Mouse (Mus musculus) lung, postnatal 10 days (tissue): ENCODE data around the gene Bco1.
A peak's percentile ranks its signal among the peaks of the same experiment; 100 is the strongest.

Experiments used
- DNase-seq: peaks from one replicate; pipeline ENCODE4 v3.0.0; 2021

Gene Bco1

GRCm38 (mm10) chr8:117094053-117094452 lies 1.6 kb upstream of the Bco1 start:
- DNase-seq: peak; percentile 23

- DNase-seq: no peak
These were observed 1.5 kb downstream of the Bco1 start for GRCm38 (mm10) chr8:117097051-117097563.

GRCm38 (mm10) chr8:117097564-117098191 lies 2.0 kb downstream of the Bco1 start:
- peak; percentile 64 for DNase-seq

GRCm38 (mm10) chr8:117107533-117107932 lies 11.9 kb downstream of the Bco1 start:
- peak; percentile 80 for DNase-seq

GRCm38 (mm10) chr8:117109018-117109711 lies 13.5 kb downstream of the Bco1 start:
- DNase-seq: no peak

GRCm38 (mm10) chr8:117109801-117110390 lies 14.2 kb downstream of the Bco1 start:
- peak; percentile 90 for DNase-seq

GRCm38 (mm10) chr8:117111641-117112040 lies 16.0 kb downstream of the Bco1 start:
- peak; percentile 54 for DNase-seq

GRCm38 (mm10) chr8:117112261-117112660 lies 16.6 kb downstream of the Bco1 start:
- no peak for DNase-seq

- no peak for DNase-seq
These were observed 19.4 kb downstream of the Bco1 start for GRCm38 (mm10) chr8:117115094-117115493.

- DNase-seq: peak; percentile 60
These were observed 20.2 kb downstream of the Bco1 start for GRCm38 (mm10) chr8:117115676-117116446.

GRCm38 (mm10) chr8:117116534-117116933 lies 20.9 kb downstream of the Bco1 start:
- no peak for DNase-seq

GRCm38 (mm10) chr8:117118409-117118808 lies 22.8 kb downstream of the Bco1 start:
- DNase-seq: no peak

GRCm38 (mm10) chr8:117121277-117121676 lies 25.6 kb downstream of the Bco1 start:
- DNase-seq: no peak

GRCm38 (mm10) chr8:117123850-117124633 lies 28.4 kb downstream of the Bco1 start:
- no peak for DNase-seq

- DNase-seq: no peak
These were observed 30.2 kb downstream of the Bco1 start for GRCm38 (mm10) chr8:117125854-117126253.

- no peak for DNase-seq
These were observed 30.8 kb downstream of the Bco1 start for GRCm38 (mm10) chr8:117126411-117126810.

GRCm38 (mm10) chr8:117127063-117127462 lies 31.4 kb downstream of the Bco1 start:
- DNase-seq: no peak

GRCm38 (mm10) chr8:117133702-117134101 lies 38.0 kb downstream of the Bco1 start:
- DNase-seq: no peak

GRCm38 (mm10) chr8:117136351-117136750 lies 40.7 kb downstream of the Bco1 start:
- DNase-seq: no peak

GRCm38 (mm10) chr8:117136763-117137162 lies 41.1 kb downstream of the Bco1 start:
- peak; percentile 15 for DNase-seq

- DNase-seq: no peak
These were observed 41.7 kb downstream of the Bco1 start for GRCm38 (mm10) chr8:117137357-117137756.

GRCm38 (mm10) chr8:117148520-117148919 lies 52.9 kb downstream of the Bco1 start:
- DNase-seq: no peak
